ENCODE assay signal across 8 mouse cellular contexts in genomic region chr10:31465840-31466541, GRCm38 (mm10). TPM values are rescaled to one million over a fixed set of nuclear protein-coding genes. Genes with fewer than 3 reads are reported as not detected.
A peak's percentile ranks its signal among the peaks of the same experiment; 100 is the strongest.
DNase-seq lines count a peak whose midpoint lies in the region; ATAC-seq lines count a peak whose summit lies in the region.

No protein-coding gene starts in this region.

- intact Hi-C loops in left cerebral cortex, postnatal 25 days (cut with DNase I) = loop anchor here (10.0 kb wide), 1 partner anchor 1429 kb away; the partner anchor contains the start of gene Nkain2

- no peak for DNase-seq in frontal cortex, postnatal 14 days (ENCODE audit: low spot score in 2 of 2)
- peak; percentile 17 to 24 for DNase-seq in left cerebral cortex, postnatal 25 days (ENCODE audit: low spot score in 2 of 2)
- DNase-seq in left cerebral cortex, adult 8-10 months (ENCODE audit: low spot score in 2 of 2) = no peak
- peak; percentile 73 for DNase-seq in brain, adult 2 months (ENCODE audit: low read depth, low spot score)
- DNase-seq in urinary bladder, postnatal 4 days (ENCODE audit: low spot score in 2 of 2) = no peak
- no peak for DNase-seq in ovary, postnatal 10 days (ENCODE audit: low spot score)

- ATAC-seq in frontal cortex, adult (ENCODE audit: low TSS enrichment) = peak; percentile 81
- peak; percentile 65 for ATAC-seq in megakaryocyte progenitor cell, adult 5-6 weeks (replicated peaks; ENCODE audit: poor library complexity)

RNA-seq across cellular contexts. Expression of gene Tpd52l1, which starts 20.2 kb away (rescaled TPM):
- total RNA-seq in left cerebral cortex, postnatal 25 days (2021) = 10 to 100 TPM; 19.3 to 22.0 TPM
- total RNA-seq in left cerebral cortex, adult 8-10 months (2022) = 10 to 100 TPM; 24.8 to 31.1 (median 28.1) TPM
- total RNA-seq in megakaryocyte progenitor cell, adult 5-6 weeks (2015) = 0.12 and 0.25 TPM in 2 replicates
- total RNA-seq in megakaryocyte progenitor cell, adult 5-6 weeks (2017) = 0.61 TPM in 1 of 2 replicates, not detected in the other

Comparison
In these comparisons a context has a peak if more than half of its experiments do, and no peak if none do; other contexts are left out.
1. DNase-seq: peak in left cerebral cortex, postnatal 25 days (2 of 2) and brain, adult 2 months (single experiment); none in frontal cortex, postnatal 14 days (0 of 2), left cerebral cortex, adult 8-10 months (0 of 2), urinary bladder, postnatal 4 days (0 of 2) and ovary, postnatal 10 days (single experiment).
2. RNA of gene Tpd52l1, which starts 20.2 kb away (total RNA-seq): 24.8 to 31.1 TPM in left cerebral cortex, adult 8-10 months and 19.3 to 22.0 TPM in left cerebral cortex, postnatal 25 days; 0.12 to 0.61 TPM in megakaryocyte progenitor cell, adult 5-6 weeks; every median in the first group is over 10 times any median in the second.